Mouse (Mus musculus) erythroblast, embryonic 14.5 days (primary cell): ENCODE data around the gene Aox3.

Source experiments
- GATA1 ChIP-seq: IDR thresholded peaks from 2 replicates; pipeline ENCODE4 v1.6.1; 2012; ENCODE audit warnings: low read length, inconsistent platforms, mixed read lengths
- TAL1 ChIP-seq: IDR thresholded peaks from 3 replicates; pipeline ENCODE4 v1.6.1; 2012; ENCODE audit warnings: low read length, inconsistent platforms, mixed read lengths

- TF ChIP-seq TAL1, result no peak
- no peak for TF ChIP-seq GATA1
These were observed 23.6 kb upstream of the Aox3 start for GRCm38 (mm10) chr1:58089316-58089715.
